Mouse (Mus musculus): Measurements from ENCODE around the gene C8g.

DNA sequence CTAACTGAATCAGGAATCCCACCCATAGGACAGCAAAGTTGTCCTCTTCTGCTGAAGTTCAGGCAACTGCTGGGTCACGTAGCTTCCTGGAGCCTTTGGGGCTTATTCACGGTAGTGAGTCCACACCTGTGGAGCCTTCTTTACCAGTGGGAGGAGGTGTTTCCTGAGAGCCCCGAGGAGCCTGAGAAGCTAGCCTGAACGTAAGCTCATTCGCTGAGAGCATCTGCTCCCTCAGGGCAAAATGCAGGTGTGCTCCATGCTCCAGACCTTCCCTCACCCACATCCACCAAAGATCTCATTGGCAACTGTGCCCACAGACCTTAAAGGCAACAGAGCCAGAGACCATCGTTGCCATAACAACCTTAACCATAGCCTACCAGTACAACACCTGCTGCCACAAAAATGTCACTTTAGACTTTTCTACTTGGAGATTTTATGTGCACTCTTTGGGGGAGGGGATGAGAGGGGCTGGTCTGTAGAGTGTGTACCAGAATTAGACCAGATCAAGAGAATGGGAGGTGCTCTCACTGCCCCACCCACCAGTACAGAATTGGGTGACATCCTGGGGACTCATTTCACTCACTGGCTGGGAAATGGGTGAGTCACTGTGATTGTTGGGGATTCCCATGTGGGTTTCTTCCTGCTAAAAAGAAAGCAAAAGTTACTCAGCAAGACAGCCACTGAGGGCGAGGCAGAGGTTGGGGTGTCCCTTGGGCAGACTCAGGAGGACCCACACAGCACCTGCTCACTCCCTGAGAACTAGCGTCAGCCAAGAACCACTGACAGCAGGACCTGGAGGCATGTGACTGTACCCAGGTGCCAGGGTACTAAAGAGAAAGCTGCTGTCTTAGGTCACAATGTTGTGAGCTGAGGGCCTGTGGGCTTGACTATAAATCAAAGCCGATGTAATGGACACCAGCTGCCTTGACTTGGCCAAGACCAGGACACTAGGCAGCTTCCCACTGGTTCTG, 47.8 kb upstream of the C8g start:
- no peak for TF ChIP-seq POLR2A (IDR thresholded peaks at IDR 0.05; ENCODE audit: borderline replicate concordance, low read depth, low read length)
- no peak for TF ChIP-seq CTCF (IDR thresholded peaks at IDR 0.05; ENCODE audit: low read depth, low read length)

Data from bone marrow macrophage, adult 2 months (primary cell).